Mouse (Mus musculus) layer of hippocampus, adult 8-10 months (tissue): ENCODE results near the gene Notch2. TPM values are rescaled to one million over a fixed set of nuclear protein-coding genes. Genes with fewer than 3 reads are reported as not detected.

Experiments used
- DNase-seq, 2 experiments: peaks; one replicate each; pipeline ENCODE4 v3.0.0; 2022; ENCODE audit warnings: low spot score in 2 of 2
- total RNA-seq, 4 experiments: library from RNA; stranded (reverse); gene quantifications; 2 replicates each; pipeline ENCODE4 v1.2.4; 2022

The Notch2 gene
- total RNA-seq, 4 experiments from 2014 or later, result 22.9 to 29.1 (median 26.8) TPM

DNA sequence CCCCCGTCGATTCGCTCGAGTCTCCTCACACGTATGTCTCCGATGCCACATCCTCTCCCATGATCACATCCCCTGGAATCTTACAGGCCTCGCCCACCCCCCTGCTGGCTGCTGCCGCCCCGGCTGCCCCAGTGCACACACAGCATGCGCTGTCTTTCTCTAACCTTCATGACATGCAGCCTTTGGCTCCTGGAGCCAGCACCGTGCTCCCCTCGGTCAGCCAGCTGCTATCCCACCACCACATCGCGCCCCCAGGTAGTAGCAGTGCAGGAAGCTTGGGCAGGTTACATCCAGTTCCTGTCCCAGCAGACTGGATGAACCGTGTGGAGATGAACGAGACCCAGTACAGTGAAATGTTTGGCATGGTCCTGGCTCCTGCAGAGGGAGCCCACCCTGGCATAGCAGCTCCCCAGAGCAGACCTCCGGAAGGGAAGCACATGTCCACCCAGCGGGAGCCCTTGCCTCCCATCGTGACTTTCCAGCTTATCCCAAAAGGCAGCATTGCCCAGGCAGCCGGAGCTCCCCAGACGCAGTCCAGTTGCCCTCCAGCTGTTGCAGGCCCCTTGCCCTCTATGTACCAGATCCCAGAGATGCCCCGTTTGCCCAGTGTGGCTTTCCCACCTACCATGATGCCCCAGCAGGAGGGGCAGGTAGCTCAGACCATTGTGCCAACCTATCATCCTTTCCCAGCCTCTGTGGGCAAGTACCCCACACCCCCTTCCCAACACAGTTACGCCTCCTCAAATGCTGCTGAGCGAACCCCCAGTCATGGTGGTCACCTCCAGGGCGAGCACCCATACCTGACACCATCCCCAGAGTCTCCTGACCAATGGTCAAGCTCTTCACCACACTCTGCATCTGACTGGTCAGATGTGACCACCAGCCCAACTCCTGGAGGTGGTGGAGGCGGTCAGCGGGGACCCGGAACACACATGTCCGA is 133.4 kb downstream of the Notch2 start:
- DNase-seq, result no peak

DNA sequence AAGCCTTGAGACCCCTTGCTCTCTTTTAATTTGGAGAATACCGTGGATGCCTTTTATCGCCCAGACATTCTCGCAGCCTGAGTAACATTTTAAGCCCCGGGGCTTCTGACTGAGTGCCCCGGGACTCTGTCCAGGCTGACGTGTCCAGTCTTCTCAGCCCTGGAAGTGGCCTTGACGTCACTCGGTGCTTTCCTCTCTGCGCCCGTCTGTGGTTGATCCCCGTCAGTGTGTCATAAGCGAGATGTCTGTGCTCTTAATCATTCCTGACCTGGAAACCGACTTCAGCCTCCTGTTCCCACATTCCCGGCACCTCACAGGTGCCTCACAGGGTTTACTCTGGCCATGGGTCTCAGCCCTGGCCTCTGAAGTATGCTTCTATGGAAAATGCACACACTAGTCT is 134.4 kb downstream of the Notch2 start:
- no peak for DNase-seq

DNA sequence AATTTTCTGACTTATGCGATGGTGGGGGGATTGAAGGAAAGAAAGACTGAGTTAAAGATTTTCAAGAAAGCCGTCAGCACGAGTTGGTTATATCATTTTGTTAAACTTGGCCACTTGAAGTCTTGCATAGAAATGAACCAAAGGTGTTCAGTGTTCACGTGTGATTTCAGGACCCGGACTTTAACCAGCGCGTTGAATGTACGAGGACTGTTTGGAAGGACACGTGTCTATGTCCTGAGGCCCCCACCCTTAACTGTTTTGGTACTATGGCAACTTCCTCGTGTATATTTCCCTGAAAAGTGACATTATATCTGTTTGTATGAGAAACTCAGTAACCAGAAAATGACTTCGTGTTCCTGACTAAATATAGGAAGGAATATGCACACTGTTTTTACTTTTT is 136.6 kb downstream of the Notch2 start:
- no peak for DNase-seq

DNA sequence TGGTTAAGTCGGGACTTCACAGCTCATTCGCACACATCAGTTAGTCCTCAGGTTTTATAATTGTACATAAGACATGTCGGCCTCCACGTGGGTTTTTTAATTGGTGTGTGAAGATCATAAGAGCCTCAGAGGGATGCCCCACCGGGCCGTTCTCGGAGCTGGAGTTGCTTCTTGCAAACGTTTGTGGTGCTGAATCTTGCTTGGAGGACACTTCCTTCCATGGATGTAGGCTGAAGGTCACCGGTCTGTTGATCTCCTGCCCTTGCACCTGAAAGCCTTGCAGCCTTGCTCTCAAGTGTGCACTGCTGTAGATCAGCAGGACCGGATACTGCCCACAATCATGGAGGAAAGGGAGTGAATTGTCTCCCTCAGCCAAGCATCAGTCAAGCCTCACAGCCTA is 137.7 kb downstream of the Notch2 start:
- DNase-seq, result no peak

DNA sequence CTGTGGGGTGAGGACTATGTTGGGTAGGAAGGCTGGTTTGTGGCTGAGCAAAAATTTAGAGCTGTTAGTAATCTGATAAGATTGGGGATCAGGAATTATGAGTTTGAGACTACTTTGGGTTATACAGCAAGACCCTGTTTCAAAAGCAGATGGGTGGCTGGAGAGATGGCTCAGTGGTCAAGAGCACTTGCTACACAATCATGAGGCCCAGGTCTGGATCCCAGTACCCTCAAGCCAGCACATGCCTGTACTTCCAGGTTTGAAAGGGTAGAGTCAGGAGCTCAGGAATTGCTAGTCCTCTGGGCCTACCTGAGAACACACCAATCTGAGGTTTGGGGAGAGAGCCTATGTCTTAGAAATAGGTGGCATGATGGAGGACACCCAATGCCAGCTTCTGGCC is 140.1 kb downstream of the Notch2 start:
- no peak for DNase-seq

DNA sequence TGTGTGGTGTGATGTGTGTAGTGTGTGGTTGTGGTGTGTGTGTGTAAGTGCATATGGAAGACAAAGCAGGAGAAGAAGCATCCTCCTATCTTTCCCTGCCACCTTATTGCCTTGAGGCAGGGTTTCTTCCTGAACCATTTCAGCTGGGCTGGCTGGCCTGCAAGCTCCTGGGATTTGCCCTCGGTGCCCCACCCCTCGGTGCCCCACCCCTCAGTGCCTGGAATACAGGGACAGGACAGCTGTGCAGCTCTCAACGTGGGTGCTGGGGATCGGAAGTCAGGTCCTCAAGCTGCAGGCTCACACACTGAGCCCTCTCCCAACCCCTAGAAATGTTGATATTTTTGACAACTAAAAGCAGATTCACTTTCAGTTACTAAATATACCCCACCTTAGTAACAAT is 142.8 kb downstream of the Notch2 start:
- DNase-seq, result no peak

DNA sequence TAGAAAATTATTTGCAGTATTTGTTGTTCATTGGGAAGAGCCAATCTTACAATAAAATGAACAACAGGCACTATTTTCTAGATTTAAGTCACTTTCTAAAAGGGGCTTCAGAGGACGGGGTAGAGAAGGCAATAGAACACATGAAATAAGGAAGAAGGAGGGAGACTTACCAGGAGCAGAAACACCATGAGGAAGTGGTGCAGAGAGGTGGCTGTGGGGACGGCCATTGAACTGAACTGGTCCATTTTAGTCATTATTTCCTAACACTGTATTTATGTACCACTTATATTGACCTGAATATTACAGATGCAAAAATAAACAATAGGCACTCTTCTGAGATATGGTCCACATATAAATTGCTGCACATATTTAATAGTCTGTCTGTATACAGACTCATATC is 143.7 kb downstream of the Notch2 start:
- no peak for DNase-seq

DNA sequence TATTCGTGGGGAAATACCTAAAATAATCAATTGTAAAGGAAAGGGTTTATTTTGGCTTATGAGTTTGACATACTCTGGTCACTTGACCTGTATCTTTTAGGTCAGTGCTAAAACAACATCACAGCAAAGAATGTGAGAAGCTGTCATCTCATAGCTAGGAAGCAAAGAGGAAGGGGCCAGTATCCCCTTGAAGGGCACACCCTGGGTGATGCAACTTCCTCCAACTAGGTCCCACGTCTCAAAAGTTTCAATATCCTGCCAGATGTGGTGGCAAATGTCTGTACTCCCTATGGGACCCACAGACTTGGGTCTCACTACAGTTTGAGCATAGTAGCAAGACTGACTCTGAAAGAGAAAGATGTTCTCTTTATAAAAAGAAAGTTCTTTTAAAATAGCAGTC is 144.3 kb downstream of the Notch2 start:
- no peak for DNase-seq

DNA sequence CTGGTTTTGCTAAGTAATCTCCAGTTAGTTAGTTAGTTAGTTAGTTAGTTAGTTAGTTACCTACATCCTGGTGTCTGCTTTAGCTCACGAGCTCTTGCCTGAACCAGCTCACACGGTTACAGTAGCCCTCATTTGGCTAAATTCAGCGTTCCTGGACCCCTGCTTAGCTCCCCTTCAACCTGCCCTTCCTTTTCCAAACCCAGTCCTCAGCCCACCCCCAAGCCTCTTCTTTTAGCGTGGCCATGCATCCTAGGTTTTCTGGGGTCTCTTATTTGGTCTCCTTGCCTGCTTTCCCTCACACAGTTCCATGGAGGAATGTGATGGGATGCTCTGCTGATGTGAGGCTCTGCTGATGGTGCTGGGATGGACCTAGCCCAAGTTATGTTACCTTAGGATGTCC is 145.3 kb downstream of the Notch2 start:
- DNase-seq, result no peak

DNA sequence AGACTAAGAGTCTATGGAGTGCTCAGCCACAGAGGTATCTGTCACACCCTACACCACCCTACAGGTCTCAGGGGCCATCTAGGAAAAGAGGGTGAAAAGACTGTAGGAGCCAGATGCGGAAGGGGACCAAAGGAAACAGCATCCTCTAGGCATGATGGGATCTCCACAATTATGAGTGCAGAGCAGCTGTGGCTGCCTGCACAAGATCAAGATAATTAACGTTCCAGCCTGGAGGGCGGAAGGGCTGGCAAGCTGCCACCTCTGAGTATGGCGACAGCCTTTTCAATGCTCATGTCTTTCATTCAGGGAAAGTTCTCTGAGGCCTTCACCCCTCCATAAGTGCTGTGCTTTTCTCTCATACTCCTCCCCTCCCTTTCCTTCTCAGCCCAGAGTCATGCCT is 146.0 kb downstream of the Notch2 start:
- DNase-seq, result no peak

DNA sequence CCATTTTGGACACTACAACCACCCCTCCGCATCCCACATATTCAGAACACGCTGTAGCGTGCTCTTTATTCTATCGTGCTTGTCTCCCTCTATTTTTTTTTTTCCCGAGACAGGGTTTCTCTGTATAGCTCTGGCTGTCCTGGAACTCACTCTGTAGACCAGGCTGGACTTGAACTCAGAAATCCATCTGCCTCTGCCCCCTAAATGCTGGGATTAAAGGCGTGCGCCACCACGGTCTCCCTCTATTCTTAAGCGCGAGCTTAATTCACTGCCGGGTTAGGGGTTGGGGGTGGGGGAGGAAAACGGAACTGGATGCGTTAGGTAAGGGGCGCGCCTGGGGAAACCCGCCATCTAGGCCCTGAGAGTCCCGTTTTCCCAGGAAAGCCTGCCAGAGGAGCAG is 147.0 kb downstream of the Notch2 start, which contains the start of gene Adam30:
TSS of gene Adam30 (plus strand) at position 301 of the 400 bp plus-strand sequence.
- no peak for DNase-seq

DNA sequence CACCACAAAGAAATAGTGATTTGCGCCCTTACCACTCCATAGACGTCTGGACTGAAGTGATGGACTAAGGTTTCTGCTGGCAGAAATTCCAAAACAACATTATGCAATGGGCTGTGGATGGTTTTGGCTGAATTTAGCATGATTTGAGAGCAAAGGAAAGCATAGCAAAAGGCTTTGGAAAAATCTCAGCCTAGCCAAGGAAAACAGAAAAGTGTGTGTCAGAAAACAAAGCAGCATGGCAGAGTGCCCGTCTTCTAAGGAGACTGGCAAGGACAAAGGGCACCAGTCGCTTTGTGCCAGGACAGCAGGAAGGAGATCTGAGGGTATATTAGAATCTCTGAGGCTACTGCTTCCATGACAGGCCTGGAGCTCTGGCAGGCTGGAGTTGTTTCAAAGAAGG is 165.0 kb downstream of the Notch2 start:
- peak; percentile 39 to 46 for DNase-seq

DNA sequence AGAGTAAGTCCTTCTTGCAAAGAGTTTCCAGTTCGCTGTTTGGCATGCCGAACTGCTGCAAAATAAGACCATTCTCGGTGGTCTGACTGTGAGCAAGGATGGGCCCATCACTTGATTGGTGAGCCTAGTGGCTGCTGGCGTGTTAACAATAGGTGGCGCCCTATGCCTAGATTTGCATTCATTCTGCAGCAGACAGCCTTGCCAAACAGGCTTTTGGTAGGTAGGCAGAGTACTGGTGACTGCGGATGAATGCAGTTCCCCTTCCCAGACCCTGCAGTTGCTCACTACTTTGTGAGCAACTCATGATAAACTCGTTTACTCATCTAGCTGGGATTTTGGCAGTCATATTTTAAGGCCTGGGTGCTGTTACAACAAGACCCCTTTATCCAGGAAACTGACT is 167.5 kb downstream of the Notch2 start:
- peak; percentile 53 to 78 for DNase-seq

DNA sequence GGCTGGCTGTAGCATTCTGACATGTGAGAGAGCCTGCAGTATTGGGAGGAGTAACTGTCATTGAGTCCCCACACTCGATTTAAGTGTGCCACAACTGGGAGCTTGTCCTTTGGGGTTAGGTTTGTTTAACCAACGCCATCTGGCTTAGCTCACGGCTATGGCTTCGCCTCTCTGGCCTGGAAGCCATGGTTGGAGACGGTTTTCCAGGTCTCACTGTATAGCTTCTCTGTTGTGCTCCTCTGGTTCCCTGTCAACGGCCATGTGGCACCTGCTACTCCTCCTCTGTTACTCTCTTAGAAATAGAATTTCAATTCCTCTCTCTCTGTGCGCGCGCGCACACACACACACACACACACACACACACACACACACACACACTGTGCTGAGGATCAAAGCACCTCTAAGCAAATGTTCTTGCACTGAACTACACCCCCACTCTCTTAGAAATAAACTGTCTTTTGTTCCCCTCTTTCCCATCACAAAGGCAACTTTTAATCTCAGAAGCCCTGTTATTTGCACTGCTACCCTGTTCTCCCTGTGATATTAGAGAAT is 171.9 kb downstream of the Notch2 start:
- DNase-seq, result no peak

DNA sequence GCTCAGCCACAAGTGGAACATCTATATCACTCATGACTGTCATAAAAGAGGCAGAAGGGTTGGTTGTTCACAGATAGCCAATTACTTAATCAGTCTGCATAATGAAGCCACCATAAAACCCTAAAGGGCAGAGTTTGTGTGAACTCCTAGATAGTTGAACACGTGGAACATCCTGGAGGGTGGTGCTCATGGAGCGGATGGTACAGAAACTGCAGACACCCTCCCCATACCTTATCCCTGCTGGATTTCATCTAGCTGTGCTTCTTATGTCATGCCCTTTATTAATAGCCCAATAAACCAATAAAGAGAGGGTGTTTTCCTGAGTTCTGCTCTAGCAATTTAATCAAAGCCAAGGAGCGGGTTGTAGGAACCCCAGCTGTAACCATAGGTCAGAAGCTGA is 174.4 kb downstream of the Notch2 start:
- DNase-seq, result no peak

DNA sequence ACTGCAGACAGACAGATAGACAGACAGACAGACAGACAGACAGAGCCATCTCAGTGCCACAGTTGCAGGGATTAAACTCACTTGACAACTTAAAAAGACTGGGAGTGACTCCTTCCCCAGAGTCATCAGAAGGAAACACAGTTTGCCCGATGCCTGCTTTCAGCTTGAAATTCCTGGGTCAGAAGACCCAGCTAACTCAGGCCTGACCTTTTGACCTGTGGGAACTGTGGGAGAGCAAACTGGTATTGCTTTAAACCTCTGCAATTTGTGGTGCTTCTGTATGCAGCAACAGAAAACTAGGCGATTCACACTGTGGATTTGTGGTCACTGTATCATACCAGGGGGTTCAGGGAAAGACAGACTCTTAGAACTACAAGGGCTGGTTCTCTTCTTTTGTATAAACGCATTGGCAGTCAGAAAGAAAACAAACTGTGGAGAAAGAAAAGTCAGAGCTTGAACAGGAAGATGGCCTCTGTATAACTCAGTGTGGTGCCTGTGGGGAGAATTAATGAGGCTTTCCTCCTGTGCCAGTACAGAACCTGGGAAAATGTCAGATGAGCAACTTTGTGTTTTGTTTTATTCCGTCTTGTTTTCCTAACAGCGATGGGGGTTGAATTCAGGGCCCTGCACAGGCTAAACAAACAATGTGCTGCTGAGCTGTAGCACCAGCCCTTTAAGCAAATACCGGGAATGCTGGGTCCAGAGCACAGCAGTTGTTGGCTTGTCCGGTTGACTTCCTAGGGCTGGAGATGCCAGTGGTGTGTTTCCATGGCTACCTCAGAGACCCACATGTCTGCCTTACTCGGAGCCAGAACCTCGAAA is 184.6 kb downstream of the Notch2 start:
- no peak for DNase-seq

DNA sequence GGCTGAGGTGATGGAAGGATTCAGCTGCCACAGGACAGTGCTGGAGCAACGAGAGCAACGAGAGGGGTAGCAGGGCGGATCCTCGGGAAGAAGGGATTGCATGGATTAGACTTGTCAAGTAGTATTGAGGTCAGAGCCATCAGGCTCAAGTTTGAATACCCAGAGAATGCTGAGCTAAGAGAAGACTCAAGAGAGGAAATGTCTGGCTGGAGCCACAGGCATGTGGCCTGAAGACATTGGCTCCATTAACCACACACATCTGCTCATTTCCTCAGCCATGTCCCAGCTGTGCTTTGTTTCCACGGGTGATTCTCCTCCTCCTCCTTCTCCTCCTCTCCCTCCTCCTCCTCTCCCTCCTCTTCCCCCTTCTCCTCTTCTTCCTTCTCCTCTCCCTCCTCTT is 186.4 kb downstream of the Notch2 start:
- no peak for DNase-seq

Other genes with a start within 250 kb of the Notch2 start
- 100 to 1,000 TPM; 195 to 235 (median 214) TPM for gene Pde4dip, start 124.8 kb upstream of the Notch2 start, total RNA-seq
- 10 to 100 TPM; 70.3 to 82.5 (median 74.4) TPM for gene Sec22b, start 112.3 kb upstream of the Notch2 start, total RNA-seq
- under 1 TPM in 1 of 4 experiments, not detected in 3; 0.36 TPM for gene Adam30, start 147.1 kb downstream of the Notch2 start, total RNA-seq
- gene Reg4, start 208.6 kb downstream of the Notch2 start, total RNA-seq, result not detected